Mouse (Mus musculus) MEL (cell line): ENCODE data around the gene Grhl1. TPM values are rescaled to one million over a fixed set of nuclear protein-coding genes. Genes with fewer than 3 reads are reported as not detected.

Experiments used
- DNase-seq: peaks from one replicate; pipeline ENCODE4 v3.0.0; 2011; ENCODE audit warnings: low read depth, low spot score
- H3K27ac ChIP-seq: 2 replicates; pipeline ENCODE4 v1.5.1; 2012; ENCODE audit warnings: low read depth, mild to moderate bottlenecking, control low read depth, low read length, moderate library complexity; ENCODE audit not compliant: control insufficient read depth
- H3K27me3 ChIP-seq, 2 experiments: fragments of 150-350 bp in 1 of 2; sonication (generic) in 1 of 2; 2 replicates each; pipeline ENCODE4 v1.6.1; 2012; ENCODE audit warnings: low read length in 2 of 2, mild to moderate bottlenecking in 2 of 2, improper control_type of control experiment in 1 of 2, moderate library complexity in 1 of 2; ENCODE audit not compliant: insufficient read depth in 2 of 2, control insufficient read depth in 1 of 2
- H3K36me3 ChIP-seq, 2 experiments: 2 replicates each; pipeline ENCODE4 v1.6.1; 2012 to 2014; ENCODE audit warnings: low read length in 2 of 2, improper control_type of control experiment in 1 of 2, inconsistent platforms in 1 of 2, mild to moderate bottlenecking in 1 of 2; ENCODE audit not compliant: insufficient read depth in 2 of 2, control insufficient read depth in 1 of 2
- H3K4me1 ChIP-seq, 2 experiments: fragments of 150-350 bp in 1 of 2; sonication (generic) in 1 of 2; 2 replicates each; pipeline ENCODE4 v1.6.1; 2012; ENCODE audit warnings: low read length in 2 of 2, improper control_type of control experiment in 1 of 2, mild to moderate bottlenecking in 1 of 2; ENCODE audit not compliant: insufficient read depth in 2 of 2, control insufficient read depth in 1 of 2
- H3K4me3 ChIP-seq, 2 experiments: fragments of 150-350 bp in 1 of 2; sonication (generic) in 1 of 2; 2 replicates each; pipeline ENCODE4 v1.5.1; 2012; ENCODE audit warnings: low read depth in 2 of 2, low read length in 2 of 2, mild to moderate bottlenecking in 2 of 2, moderate library complexity in 2 of 2, control low read depth in 1 of 2, improper control_type of control experiment in 1 of 2; ENCODE audit not compliant: control insufficient read depth in 1 of 2, insufficient read depth in 1 of 2
- H3K79me2 ChIP-seq: 2 replicates; pipeline ENCODE4 v1.6.1; 2012; ENCODE audit warnings: mild to moderate bottlenecking, low read length, moderate library complexity; ENCODE audit not compliant: control insufficient read depth, poor library complexity, insufficient read depth
- H3K9ac ChIP-seq: 2 replicates; pipeline ENCODE4 v1.6.1; 2012; ENCODE audit warnings: low read depth, mild to moderate bottlenecking, control low read depth, low read length, moderate library complexity; ENCODE audit not compliant: control insufficient read depth, poor library complexity, severe bottlenecking
- H3K9me3 ChIP-seq: fragments of 150-350 bp; sonication (generic); replicated peaks from 2 replicates; pipeline ENCODE4 v1.6.1; 2012; ENCODE audit warnings: mild to moderate bottlenecking, low read length, improper control_type of control experiment, moderate library complexity; ENCODE audit not compliant: insufficient read depth
- CHD1 ChIP-seq: IDR thresholded peaks from 2 replicates; pipeline ENCODE4 v1.6.1; 2012; ENCODE audit warnings: low read depth, mild to moderate bottlenecking, inconsistent platforms, low read length, improper control_type of control experiment
- CHD2 ChIP-seq: IDR thresholded peaks from 2 replicates; pipeline ENCODE4 v1.6.1; 2011; ENCODE audit warnings: low read length, improper control_type of control experiment
- EP300 ChIP-seq, 2 experiments: IDR thresholded peaks; 2 replicates each; pipeline ENCODE4 v1.6.1; 2011; ENCODE audit warnings: improper control_type of control experiment in 2 of 2, low read length in 2 of 2, low read depth in 1 of 2, mild to moderate bottlenecking in 1 of 2
- GABPA ChIP-seq: IDR thresholded peaks from 2 replicates; pipeline ENCODE4 v1.6.1; 2012; ENCODE audit warnings: low read depth, mild to moderate bottlenecking, inconsistent platforms, low read length, improper control_type of control experiment, moderate library complexity
- JUND ChIP-seq: IDR thresholded peaks from 2 replicates; pipeline ENCODE4 v1.6.1; 2011; ENCODE audit warnings: low read depth, mild to moderate bottlenecking, improper control_type of control experiment, low read length
- MAFK ChIP-seq: IDR thresholded peaks from 2 replicates; pipeline ENCODE4 v1.6.1; 2011; ENCODE audit warnings: low read depth, mild to moderate bottlenecking, low read length, improper control_type of control experiment, borderline replicate concordance
- MAZ ChIP-seq: IDR thresholded peaks from 2 replicates; pipeline ENCODE4 v1.6.1; 2012; ENCODE audit warnings: low read depth, mild to moderate bottlenecking, inconsistent platforms, low read length, improper control_type of control experiment
- MEF2A ChIP-seq: IDR thresholded peaks from 2 replicates; pipeline ENCODE4 v1.6.1; 2014; ENCODE audit warnings: low read depth, mild to moderate bottlenecking, inconsistent platforms, low read length, improper control_type of control experiment; ENCODE audit not compliant: poor library complexity, insufficient replicate concordance, severe bottlenecking; ENCODE audit errors: extremely low read depth
- MYB ChIP-seq: IDR thresholded peaks from 2 replicates; pipeline ENCODE4 v1.6.1; 2011; ENCODE audit warnings: mild to moderate bottlenecking, low read depth, low read length, improper control_type of control experiment
- POLR2A ChIP-seq, 2 experiments: IDR thresholded peaks; 2 replicates each; pipeline ENCODE4 v1.6.1; 2011 to 2012; ENCODE audit warnings: low read length in 2 of 2, mild to moderate bottlenecking in 2 of 2, control low read depth in 1 of 2, improper control_type of control experiment in 1 of 2, low read depth in 1 of 2, moderate library complexity in 1 of 2; ENCODE audit not compliant: control insufficient read depth in 1 of 2, insufficient read depth in 1 of 2, poor library complexity in 1 of 2
- POLR2AphosphoS5 ChIP-seq: IDR thresholded peaks from 2 replicates; pipeline ENCODE4 v1.6.1; 2012; ENCODE audit warnings: low read depth, borderline replicate concordance, mild to moderate bottlenecking, inconsistent platforms, low read length, moderate library complexity, mixed read lengths
- SIN3A ChIP-seq: IDR thresholded peaks from 2 replicates; pipeline ENCODE4 v1.6.1; 2012; ENCODE audit warnings: low read length, improper control_type of control experiment, inconsistent platforms
- SMC3 ChIP-seq: IDR thresholded peaks from 2 replicates; pipeline ENCODE4 v1.6.1; 2011; ENCODE audit warnings: low read depth, low read length, improper control_type of control experiment
- UBTF ChIP-seq: IDR thresholded peaks from 2 replicates; pipeline ENCODE4 v1.6.1; 2012; ENCODE audit warnings: low read depth, mild to moderate bottlenecking, inconsistent platforms, low read length, improper control_type of control experiment, moderate library complexity, borderline replicate concordance; ENCODE audit not compliant: insufficient read depth
- USF1 ChIP-seq: IDR thresholded peaks from 2 replicates; pipeline ENCODE4 v1.6.1; 2014; ENCODE audit warnings: low read depth, mild to moderate bottlenecking, inconsistent platforms, low read length, improper control_type of control experiment, moderate library complexity
- ZC3H11A ChIP-seq: IDR thresholded peaks from 2 replicates; pipeline ENCODE4 v1.6.1; 2012; ENCODE audit warnings: low read depth, mild to moderate bottlenecking, inconsistent platforms, low read length, improper control_type of control experiment
- ZKSCAN1 ChIP-seq: IDR thresholded peaks from 2 replicates; pipeline ENCODE4 v1.6.1; 2012; ENCODE audit warnings: low read depth, mild to moderate bottlenecking, inconsistent platforms, low read length, improper control_type of control experiment, moderate library complexity
- ZNF384 ChIP-seq: IDR thresholded peaks from 2 replicates; pipeline ENCODE4 v1.6.1; 2012; ENCODE audit warnings: low read depth, mild to moderate bottlenecking, inconsistent platforms, low read length, improper control_type of control experiment
- polyA plus RNA-seq, 2 experiments: library from polyadenylated mRNA; stranded (reverse) in 1 of 2; unstranded in 1 of 2; fragments of >175 nt in 1 of 2; fragments of >200 nt in 1 of 2; gene quantifications; 2 replicates each; pipeline versions ENCODE4 v1.2.1 to v1.2.4; 2012; ENCODE audit warnings: low replicate concordance in 2 of 2, low read depth in 1 of 2; ENCODE audit not compliant: insufficient read length in 2 of 2, insufficient read depth in 1 of 2, missing spikeins in 1 of 2
- total RNA-seq: library from RNA; depleted of rRNA; stranded (reverse); fragments of 300-350 nt; gene quantifications from 2 replicates; pipeline ENCODE4 v1.2.3, GENCODE M21; 2012

Grhl1 gene
- total and polyA plus RNA-seq, 3 experiments = 0.50 to 1.3 TPM; not detected in 1

DNA sequence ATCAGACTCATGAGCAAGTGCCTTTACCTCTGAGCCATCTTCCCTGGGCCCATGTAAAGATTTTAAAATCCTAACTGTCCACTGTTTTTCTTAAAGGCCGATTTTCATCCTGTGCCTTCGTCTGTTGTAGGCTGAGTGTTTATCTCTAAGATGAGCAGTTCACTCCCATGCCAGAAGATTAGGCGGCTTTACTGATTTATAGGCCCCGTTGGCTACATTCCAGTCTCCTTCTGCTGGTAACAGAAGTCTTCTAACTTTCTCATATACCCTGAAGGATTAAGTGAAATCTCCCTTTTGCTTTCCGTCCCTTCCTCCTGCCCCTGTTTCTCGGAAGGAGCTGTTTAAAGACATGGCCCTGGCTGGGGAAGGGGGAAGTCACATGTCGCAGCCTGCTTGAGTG, 2.8 kb downstream of the Grhl1 start (continued):
- peak; percentile 6 to 36; a peak in 2 of 4 replicates for TF ChIP-seq EP300 (IDR thresholded peaks at IDR 0.05; ENCODE audit: low read depth in 1 of 2, low read length in 2 of 2)
- no peak for TF ChIP-seq GABPA
- TF ChIP-seq, all 39 proteins: peak for 6

DNA sequence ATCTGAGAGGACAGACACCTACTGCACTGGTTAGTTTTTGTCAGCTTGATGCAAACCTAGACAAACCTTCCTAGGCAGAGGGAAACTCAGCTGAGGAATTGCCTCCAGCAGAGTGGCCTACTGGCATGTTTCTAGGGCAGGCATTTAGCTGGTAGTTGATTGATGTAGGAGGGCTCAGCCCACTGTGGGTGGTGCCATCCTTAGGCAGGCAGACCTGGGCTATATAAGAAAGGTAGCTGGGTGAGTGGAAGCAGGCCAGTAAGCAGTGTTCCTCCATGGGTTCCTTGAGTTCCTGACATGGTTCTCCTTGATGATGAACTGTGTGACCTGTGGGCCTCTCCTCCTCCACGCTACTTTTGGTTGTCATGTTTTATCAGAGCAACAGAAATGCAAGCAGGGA, 8.4 kb downstream of the Grhl1 start:
- H3K36me3 ChIP-seq = no peaks in the 10 kb centered on the region
- no peak overlapping the region for H3K9ac ChIP-seq
- TF ChIP-seq POLR2A (IDR thresholded peaks at IDR 0.05; ENCODE audit: control insufficient read depth in 1 of 2, insufficient read depth in 1 of 2, low read depth in 1 of 2, low read length in 2 of 2, poor library complexity in 1 of 2) = no peak
- TF ChIP-seq JUND = no peak
- TF ChIP-seq MEF2A = no peak
- TF ChIP-seq USF1 = no peak
- TF ChIP-seq MAFK = no peak
- no peak for TF ChIP-seq CHD1
- no peak for TF ChIP-seq MAZ
- TF ChIP-seq POLR2AphosphoS5 = no peak
- no peak for TF ChIP-seq UBTF
- no peak for DNase-seq
- no peaks in the 10 kb centered on the region for H3K9me3 ChIP-seq
- H3K27me3 ChIP-seq = no peaks in the 10 kb centered on the region
- no peak overlapping the region for H3K27ac ChIP-seq
- H3K4me3 ChIP-seq = no peak overlapping the region
- H3K4me1 ChIP-seq = no peaks in the 10 kb centered on the region
- no peaks in the 10 kb centered on the region for H3K79me2 ChIP-seq

DNA sequence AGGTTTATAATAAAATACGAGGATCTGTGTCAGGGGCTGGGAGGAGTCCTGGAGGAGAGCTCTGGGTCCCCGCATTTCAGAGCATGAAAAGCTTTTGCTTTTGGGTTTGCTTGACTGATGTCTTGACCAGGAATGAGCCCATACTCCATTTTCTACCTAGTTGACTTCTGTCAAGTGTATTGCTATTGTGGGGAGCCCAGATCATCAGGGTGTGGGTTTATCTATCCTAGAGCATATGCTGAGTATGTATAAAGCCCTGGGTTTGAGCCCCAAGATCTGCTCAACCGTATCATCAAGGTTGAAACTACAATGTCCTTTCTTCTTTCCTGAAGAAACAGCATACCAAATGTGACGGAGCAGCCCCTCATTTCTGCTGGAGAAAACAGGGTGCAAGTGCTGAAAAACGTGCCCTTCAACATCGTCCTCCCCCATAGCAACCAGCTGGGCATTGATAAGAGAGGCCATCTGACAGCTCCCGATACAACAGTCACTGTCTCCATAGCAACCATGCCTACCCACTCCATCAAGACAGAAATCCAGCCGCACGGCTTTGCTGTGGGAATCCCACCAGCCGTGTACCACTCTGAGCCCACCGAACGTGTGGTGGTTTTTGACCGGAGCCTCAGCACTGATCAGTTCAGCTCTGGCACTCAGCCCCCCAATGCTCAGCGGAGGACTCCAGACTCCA, 9.1 kb downstream of the Grhl1 start:
- Histone ChIP-seq H3K4me1 (no peaks in the 10 kb centered on the region), H3K36me3 (no peaks in the 10 kb centered on the region), H3K9ac (no peak overlapping the region), H3K79me2 (no peaks in the 10 kb centered on the region), H3K9me3 (no peaks in the 10 kb centered on the region), H3K27ac (no peak overlapping the region), H3K4me3 (no peak overlapping the region), H3K27me3 (no peaks in the 10 kb centered on the region)
- TF ChIP-seq SMC3 = no peak
- no peak for TF ChIP-seq ZC3H11A
- DNase-seq = no peak

DNA sequence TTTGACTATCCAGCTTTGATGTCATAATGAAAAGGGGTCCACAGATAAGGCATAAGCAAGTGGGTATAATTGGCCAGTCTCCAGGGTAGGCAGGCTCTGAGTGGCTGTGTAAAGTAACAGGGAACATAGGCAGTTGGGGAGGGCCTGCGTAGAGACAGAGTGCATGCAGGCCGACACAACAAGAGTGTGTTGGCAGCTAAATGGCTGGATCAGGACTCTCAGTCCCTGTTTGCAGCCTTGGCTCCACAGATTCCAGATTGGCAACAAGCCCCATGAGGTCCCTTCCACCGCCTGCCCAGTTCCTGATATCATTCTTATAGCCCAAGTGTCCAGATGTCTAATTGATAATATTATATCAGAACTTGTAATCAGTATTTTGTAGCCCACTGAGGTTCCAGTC, 11.6 kb downstream of the Grhl1 start:
- no peak overlapping the region for H3K27ac ChIP-seq
- no peaks in the 10 kb centered on the region for H3K9me3 ChIP-seq
- H3K79me2 ChIP-seq = no peaks in the 10 kb centered on the region
- TF ChIP-seq UBTF (no peak), ZNF384 (no peak), ZKSCAN1 (no peak), CHD2 (no peak), SIN3A (no peak), MYB (no peak)
- no peak overlapping the region for H3K9ac ChIP-seq
- no peaks in the 10 kb centered on the region for H3K36me3 ChIP-seq
- no peak for DNase-seq
- no peaks in the 10 kb centered on the region for H3K27me3 ChIP-seq
- H3K4me3 ChIP-seq = no peak overlapping the region
- H3K4me1 ChIP-seq = no peaks in the 10 kb centered on the region
